Mouse (Mus musculus) ZHBTc4 (cell line): ENCODE measurements around the gene Sap30bp.
A peak's percentile ranks its signal among the peaks of the same experiment; 100 is the strongest.

Experiments
- DNase-seq: peaks from one replicate; pipeline ENCODE4 v3.0.0-alpha.2; 2011; ENCODE audit warnings: low read depth, low spot score

The Sap30bp gene

GRCm38 (mm10) chr11:115933108-115933746, at the start of gene Sap30bp, which contains the start of gene Recql5:
Sap30bp (plus strand) TSS chr11:115933282.
Recql5 (minus strand) TSS chr11:115933477.
- DNase-seq = peak; percentile 99

- peak; percentile 83 for DNase-seq
These were observed 48.7 kb upstream of the Sap30bp start for GRCm38 (mm10) chr11:115884361-115884760.

DNA sequence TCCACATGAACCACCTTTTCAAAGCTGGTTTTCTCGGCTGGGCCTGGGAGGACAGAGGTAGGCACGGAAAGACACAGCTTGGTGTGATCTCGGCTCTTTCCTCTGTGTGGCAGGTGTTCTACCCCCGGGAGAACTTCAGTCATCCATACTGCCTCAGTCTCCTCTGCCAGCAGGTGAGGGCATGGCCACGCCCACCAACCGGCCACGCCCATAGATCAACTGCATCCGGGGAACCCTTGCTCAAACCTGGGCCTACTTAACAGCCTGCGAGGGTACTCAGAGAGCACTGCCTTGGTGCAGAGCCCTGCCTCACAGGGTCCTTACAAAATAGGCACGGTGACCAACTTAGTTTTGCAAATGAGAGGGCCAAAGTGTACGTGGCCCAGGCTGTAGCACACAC, 47.8 kb upstream of the Sap30bp start:
- peak; percentile 84 for DNase-seq

GRCm38 (mm10) chr11:115886446-115886845, 46.6 kb upstream of the Sap30bp start:
- no peak for DNase-seq

GRCm38 (mm10) chr11:115888020-115888419, 45.1 kb upstream of the Sap30bp start:
- no peak for DNase-seq

DNA sequence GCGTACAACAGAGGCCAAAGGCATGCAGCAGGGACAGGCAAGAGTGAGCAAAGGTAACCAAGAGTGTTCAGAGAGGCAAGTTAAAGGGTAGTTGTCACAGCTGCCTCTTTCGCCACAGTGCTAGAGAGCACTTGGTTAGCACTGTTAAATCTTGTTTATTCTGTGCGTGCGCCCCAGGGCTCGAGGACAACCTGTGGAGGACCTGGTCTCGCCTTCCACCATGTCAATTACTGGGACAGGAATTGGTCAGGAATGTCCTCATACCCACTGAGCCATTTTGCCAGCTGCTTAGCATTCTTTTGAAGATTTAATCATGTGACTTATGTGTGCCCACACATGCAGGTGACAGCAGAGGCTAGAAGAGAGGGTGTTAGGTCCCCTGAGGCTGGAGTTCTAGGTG, 43.9 kb upstream of the Sap30bp start:
- no peak for DNase-seq

DNA sequence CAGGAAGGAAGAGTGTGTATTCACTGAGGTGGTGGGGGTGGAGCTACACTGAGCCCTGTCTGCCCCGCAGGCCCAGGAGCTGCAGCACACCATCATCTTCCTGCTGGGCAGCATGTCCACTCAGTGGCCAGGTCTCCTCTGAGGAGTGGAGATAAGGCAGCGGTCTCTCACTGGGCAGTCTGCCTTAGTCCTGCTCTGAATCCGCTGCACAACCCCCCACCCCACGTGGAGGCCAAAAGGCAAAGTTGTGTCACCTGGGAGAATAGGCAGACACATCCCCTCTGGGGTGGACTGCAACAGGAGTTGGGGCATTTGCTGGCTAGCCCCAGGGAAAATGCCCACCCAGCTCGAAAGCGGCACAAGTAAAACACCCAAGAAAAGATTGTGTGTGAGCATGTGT, 40.9 kb upstream of the Sap30bp start:
- no peak for DNase-seq

DNA sequence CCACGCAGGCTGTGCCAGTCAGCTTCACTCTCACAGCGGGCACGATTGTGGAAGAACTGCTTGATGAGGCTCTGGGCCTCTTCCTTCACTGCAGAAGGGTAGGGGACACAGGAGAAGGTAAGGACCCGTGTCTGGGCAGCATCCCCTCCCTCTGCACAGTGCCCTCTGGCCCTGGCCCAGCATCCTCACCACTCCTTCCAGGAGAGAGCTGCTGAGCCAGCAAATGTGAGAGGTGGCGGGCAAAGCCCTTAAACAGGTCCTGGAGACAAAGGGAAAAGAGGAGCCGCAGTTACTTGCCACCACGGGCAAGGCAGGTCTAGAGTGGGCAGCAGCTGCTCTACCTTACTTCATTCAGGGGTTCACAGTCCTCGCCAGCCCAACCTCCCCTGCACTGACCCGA, 40.0 kb upstream of the Sap30bp start:
- DNase-seq = no peak

- peak; percentile 74 for DNase-seq
These were observed 38.1 kb upstream of the Sap30bp start for GRCm38 (mm10) chr11:115894755-115895520.

- DNase-seq = no peak
These were observed 34.6 kb upstream of the Sap30bp start for GRCm38 (mm10) chr11:115898446-115898845.

- peak; percentile 65 for DNase-seq
These were observed 34.2 kb upstream of the Sap30bp start for GRCm38 (mm10) chr11:115898886-115899285.

GRCm38 (mm10) chr11:115899486-115900266, 33.4 kb upstream of the Sap30bp start, which contains the start of gene Smim5:
Smim5 (plus strand) TSS chr11:115899966.
- DNase-seq = peak; percentile 90

- DNase-seq = no peak
These were observed 32.3 kb upstream of the Sap30bp start for GRCm38 (mm10) chr11:115900561-115901337.

DNA sequence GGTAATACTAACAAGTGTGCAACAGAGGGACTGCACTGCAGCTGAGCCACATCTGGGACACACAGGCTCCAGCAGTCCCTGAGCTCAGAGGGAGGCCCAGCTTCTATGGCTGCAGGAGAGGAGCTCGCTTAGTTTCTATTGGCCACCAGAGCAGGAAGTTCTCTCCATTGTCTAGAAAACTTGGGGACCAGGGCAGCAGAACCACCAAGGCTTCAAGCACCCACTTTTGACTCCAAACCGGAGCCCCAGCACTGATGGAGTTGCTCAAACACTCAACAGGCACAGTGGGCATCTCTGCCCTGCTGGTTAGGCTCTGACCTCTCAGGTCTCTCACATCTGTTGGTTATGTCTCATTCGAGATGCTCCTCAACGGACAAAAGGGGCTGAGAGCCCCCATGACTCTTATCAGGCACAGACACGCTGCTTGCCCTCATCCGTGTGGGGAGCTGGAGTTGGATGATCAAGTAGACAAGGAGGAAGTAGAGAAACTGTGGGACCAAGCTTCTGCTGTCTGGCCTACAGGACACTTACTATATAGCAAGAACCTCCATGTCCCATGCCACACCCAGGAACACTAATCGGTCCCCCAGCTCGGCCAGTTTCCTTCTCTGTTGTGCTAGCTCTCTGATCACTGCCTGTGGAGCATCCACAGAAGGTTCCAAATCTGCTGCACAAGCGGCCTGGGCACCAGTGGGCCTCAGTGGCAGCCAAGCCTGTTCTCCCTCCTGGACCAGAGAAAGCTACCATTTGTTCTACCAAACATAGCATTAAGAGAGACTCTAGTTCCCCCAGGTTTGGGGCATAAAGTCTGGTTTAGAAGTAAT, 31.5 kb upstream of the Sap30bp start:
- DNase-seq = no peak

DNA sequence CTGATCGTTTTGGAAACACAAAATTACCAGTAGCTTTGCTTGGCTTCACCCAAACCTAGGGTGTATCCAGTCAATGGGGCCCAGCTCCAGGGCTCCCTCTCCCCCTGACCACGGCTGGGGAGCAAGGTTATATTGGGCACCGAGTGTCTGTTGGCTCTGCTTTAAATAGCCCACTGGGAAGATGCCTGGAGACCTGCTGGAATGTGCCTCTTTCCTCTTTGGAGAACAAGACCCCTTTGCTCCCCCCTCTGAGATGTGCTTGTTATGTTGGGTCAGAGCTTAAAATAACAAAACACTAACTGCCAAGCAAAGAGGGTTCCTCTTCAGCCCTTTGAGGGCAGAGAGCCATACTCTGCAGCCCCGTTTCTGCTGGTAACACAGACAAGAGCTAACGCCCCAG, 30.9 kb upstream of the Sap30bp start:
- no peak for DNase-seq

DNA sequence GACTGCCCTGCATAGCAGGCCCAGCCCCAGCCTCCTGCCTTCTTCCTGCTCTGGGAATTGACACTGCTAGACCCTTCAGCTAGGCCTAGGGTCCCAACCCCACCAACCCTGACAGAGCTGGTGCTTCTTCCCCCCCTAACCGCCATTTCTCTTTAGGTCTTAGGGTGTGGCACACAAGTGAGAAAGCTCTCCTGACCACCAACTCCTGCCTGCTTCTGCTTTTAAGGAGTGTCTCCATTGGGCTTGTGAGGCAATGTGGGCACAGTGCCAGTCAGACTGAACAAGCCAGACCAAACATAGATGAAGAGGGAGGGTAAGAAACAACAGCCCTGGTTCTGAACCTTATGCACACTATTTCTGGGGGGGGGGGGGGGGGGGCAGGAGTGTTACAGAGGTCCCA, 30.3 kb upstream of the Sap30bp start:
- DNase-seq = no peak

DNA sequence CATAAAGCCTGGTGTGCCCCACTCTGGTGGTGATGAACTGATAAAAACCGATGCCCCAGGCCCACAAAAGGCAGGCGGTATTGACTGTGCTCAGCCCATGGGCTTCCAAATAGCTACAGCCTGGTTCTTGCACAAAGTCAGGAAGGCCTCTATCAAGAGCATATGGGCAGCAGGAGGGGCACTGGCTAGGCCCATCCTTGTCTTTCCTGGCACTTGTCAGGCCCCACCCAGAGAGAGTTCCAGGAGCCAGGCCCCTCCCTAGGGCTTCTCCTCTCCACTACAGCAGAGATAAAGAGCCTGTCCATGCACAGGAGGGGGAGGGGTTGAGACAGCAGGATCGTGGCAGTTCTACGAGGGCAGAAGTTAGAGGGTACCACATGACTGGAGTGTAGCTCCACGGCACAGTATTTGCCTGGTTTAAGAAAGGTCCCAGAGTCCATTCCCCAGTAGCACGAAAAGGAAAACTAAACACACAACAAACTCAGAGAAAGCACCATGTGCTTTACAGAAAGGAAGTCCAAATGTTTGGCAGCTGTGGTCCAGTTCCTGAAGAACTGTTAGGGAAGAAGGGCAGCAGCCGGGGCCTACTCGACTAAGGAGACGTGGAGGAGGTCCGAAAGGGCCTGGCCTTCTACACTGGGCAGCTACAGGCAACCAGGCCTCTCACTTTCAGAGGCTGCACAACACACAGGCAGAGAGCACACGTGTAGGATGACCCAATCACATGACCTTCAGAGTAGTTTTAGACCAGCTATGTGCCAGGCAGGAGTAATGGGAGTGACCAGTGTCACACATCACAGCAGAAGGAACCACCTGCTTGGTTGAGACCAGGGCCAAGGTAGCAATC, 29.5 kb upstream of the Sap30bp start:
- DNase-seq = no peak

DNA sequence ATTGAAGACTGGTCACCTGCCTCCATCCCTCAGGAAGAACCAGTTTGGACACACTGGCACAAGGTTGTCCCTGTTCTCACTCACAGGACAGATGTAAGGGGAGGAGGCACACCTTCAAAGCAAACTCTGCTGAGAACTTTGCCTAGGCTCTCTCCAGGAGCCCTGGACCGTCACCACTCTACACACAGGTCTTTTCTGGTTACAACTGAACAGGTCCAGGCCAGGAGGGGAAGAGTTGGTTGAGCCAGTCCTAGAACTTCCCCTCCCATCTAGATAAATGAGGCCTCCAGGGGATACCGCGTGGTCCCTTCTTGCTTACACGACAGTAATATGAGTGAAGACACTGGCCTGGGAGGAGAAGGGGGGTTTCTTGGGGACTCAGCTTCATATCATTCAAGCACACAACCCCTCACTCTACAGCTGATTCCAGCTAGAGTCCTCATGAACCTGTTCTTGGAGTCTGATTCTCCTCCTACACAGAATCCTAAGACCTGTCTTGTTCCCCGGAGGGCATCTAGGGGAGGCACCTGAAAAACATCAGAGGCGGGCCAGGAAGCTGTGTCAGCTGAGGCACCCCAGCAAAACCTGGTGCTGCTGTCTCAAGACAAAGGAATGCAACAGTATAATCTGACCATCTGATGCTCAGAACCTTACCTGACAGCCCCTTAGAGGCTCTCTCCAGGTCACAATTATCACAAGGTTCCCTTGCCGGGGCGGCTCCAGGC, 28.7 kb upstream of the Sap30bp start:
- DNase-seq = no peak
